Mouse (Mus musculus) liver (tissue): ENCODE measurements around the gene Rbpms2.
"Not testable (repeated sequence)": the region's sequence is repeated elsewhere in the genome, so short reads cannot be mapped to it uniquely, and the experiment has no call there.

Source experiments
- DNase-seq: peaks from one replicate; pipeline ENCODE4 v3.0.0-alpha.2; 2020; ENCODE audit warnings: mixed read lengths

Gene Rbpms2

GRCm38 (mm10) chr9:65661029-65661428 lies 31.6 kb downstream of the Rbpms2 start:
- no peak for DNase-seq

GRCm38 (mm10) chr9:65661493-65661892 lies 32.0 kb downstream of the Rbpms2 start:
- no peak for DNase-seq

GRCm38 (mm10) chr9:65664163-65664562 lies 34.7 kb downstream of the Rbpms2 start:
- peak; percentile 49 for DNase-seq

GRCm38 (mm10) chr9:65666042-65666441 lies 36.6 kb downstream of the Rbpms2 start:
- peak; percentile 65 for DNase-seq

GRCm38 (mm10) chr9:65667701-65668100 lies 38.3 kb downstream of the Rbpms2 start, which contains the start of gene Oaz2:
Gene Oaz2, plus strand, starts transcription at chr9:65668001.
- no peak for DNase-seq

GRCm38 (mm10) chr9:65671431-65671931 lies 42.0 kb downstream of the Rbpms2 start:
- DNase-seq = peak; percentile 23

GRCm38 (mm10) chr9:65672996-65673395 lies 43.5 kb downstream of the Rbpms2 start:
- DNase-seq = no peak

GRCm38 (mm10) chr9:65675461-65676357 lies 46.3 kb downstream of the Rbpms2 start:
- no peak for DNase-seq

GRCm38 (mm10) chr9:65676358-65677118 lies 47.1 kb downstream of the Rbpms2 start:
- DNase-seq = peak; percentile 98

- no peak for DNase-seq
Measured at GRCm38 (mm10) chr9:65677119-65677462, 47.6 kb downstream of the Rbpms2 start.

- DNase-seq = peak; percentile 25
Measured at GRCm38 (mm10) chr9:65679181-65679761, 49.8 kb downstream of the Rbpms2 start.

- DNase-seq = no peak
Measured at GRCm38 (mm10) chr9:65680938-65681633, 51.6 kb downstream of the Rbpms2 start.

- no peak for DNase-seq
Measured at GRCm38 (mm10) chr9:65681634-65681940, 52.1 kb downstream of the Rbpms2 start.

- no peak for DNase-seq
Measured at GRCm38 (mm10) chr9:65682183-65682582, 52.7 kb downstream of the Rbpms2 start.

- DNase-seq = no peak
Measured at GRCm38 (mm10) chr9:65682994-65683393, 53.5 kb downstream of the Rbpms2 start.

- DNase-seq = no peak
Measured at GRCm38 (mm10) chr9:65684704-65685103, 55.3 kb downstream of the Rbpms2 start.

GRCm38 (mm10) chr9:65689869-65690268 lies 60.4 kb downstream of the Rbpms2 start:
- DNase-seq = not testable (repeated sequence)

GRCm38 (mm10) chr9:65692466-65692865 lies 63.0 kb downstream of the Rbpms2 start:
- DNase-seq = no peak

GRCm38 (mm10) chr9:65692959-65693603 lies 63.6 kb downstream of the Rbpms2 start:
- no peak for DNase-seq

- no peak for DNase-seq
Measured at GRCm38 (mm10) chr9:65695646-65696045, 66.2 kb downstream of the Rbpms2 start.

- DNase-seq = no peak
Measured at GRCm38 (mm10) chr9:65696337-65696736, 66.9 kb downstream of the Rbpms2 start.

GRCm38 (mm10) chr9:65697356-65697755 lies 67.9 kb downstream of the Rbpms2 start:
- no peak for DNase-seq
